In genomic region chr5:124729662-124730206, GRCm38 (mm10) we compare ENCODE assay signal across 8 mouse cellular contexts. TPM values are rescaled to one million over a fixed set of nuclear protein-coding genes. Genes with fewer than 3 reads are reported as not detected.
DNase-seq lines count a peak whose midpoint lies in the region; ATAC-seq and TF ChIP-seq lines count a peak whose summit lies in the region.

No protein-coding gene starts in this region.

- H3K9ac ChIP-seq in neural tube, embryonic 11.5 days (ENCODE audit: low read length), result no peak overlapping the region
- no peak overlapping the region for H3K9ac ChIP-seq in forebrain, embryonic 16.5 days (replicated peaks; ENCODE audit: low read depth, low read length)
- H3K9ac ChIP-seq in limb, embryonic 13.5 days, result no peak overlapping the region

- H3K4me3 ChIP-seq in neural tube, embryonic 11.5 days (ENCODE audit: low read depth, low read length), result no peak overlapping the region
- peak overlapping the region; percentile 20 for H3K4me3 ChIP-seq in forebrain, embryonic 16.5 days (replicated peaks; ENCODE audit: low read length)
- H3K4me3 ChIP-seq in limb, embryonic 13.5 days, result peak overlapping the region; percentile 30
- peak overlapping the region; percentile 9 for H3K4me3 ChIP-seq in small intestine, adult 2 months (ENCODE audit: low read depth, low read length)

- TF ChIP-seq CTCF in small intestine, adult 2 months (IDR thresholded peaks at IDR 0.05; ENCODE audit: extremely low read depth, insufficient read length, insufficient replicate concordance, low read depth, low read length), result no peak

- H3K9me3 ChIP-seq in neural tube, embryonic 11.5 days (ENCODE audit: control insufficient read depth, low read length), result no peaks in the 10 kb centered on the region
- H3K9me3 ChIP-seq in forebrain, embryonic 16.5 days (ENCODE audit: control insufficient read depth, low read length), result no peaks in the 10 kb centered on the region
- H3K9me3 ChIP-seq in limb, embryonic 13.5 days, result no peaks in the 10 kb centered on the region

- DNase-seq in neural tube, embryonic 11.5 days (ENCODE audit: low spot score), result no peak
- no peak for DNase-seq in neural tube, embryonic 10.5 days (ENCODE audit: extremely low spot score, low spot score)
- no peak for DNase-seq in cerebellum, adult 11 months
- DNase-seq in lung, postnatal 36 days, result no peak
- DNase-seq in right cerebral cortex, postnatal 36 days (ENCODE audit: low spot score in 2 of 2), result no peak

- no peak for TF ChIP-seq POLR2A in small intestine, adult 2 months (IDR thresholded peaks at IDR 0.05; ENCODE audit: low read depth, low read length)

- H3K27ac ChIP-seq in neural tube, embryonic 11.5 days (ENCODE audit: low read depth, low read length), result no peak overlapping the region
- no peak overlapping the region for H3K27ac ChIP-seq in forebrain, embryonic 16.5 days (ENCODE audit: low read length)
- no peak overlapping the region for H3K27ac ChIP-seq in limb, embryonic 13.5 days
- no peak overlapping the region for H3K27ac ChIP-seq in small intestine, adult 2 months (ENCODE audit: insufficient read depth, low read depth, low read length)

- WGBS in neural tube, embryonic 11.5 days, result 19% methylated on average over 21 of the region's 21 CpGs
- 14% methylated on average over 21 of the region's 21 CpGs for WGBS in forebrain, embryonic 16.5 days
- WGBS in limb, embryonic 13.5 days, result 15% methylated on average over 21 of the region's 21 CpGs
- whole genome bisulfite sequencing in small intestine, adult 2 months, result 6% methylated on average over 21 of the region's 21 CpGs

- peaks cover under 1% of the 10 kb centered on the region; the same call in 1 of the 2 replicates for H3K4me1 ChIP-seq in neural tube, embryonic 11.5 days (ENCODE audit: control insufficient read depth, insufficient read depth, low read length)
- peaks cover 8% of the 10 kb centered on the region; the same call in 1 of the 2 replicates for H3K4me1 ChIP-seq in forebrain, embryonic 16.5 days (replicated peaks; ENCODE audit: control insufficient read depth, insufficient read depth, low read length)
- H3K4me1 ChIP-seq in limb, embryonic 13.5 days, result peaks cover 5% of the 10 kb centered on the region; the same call in 1 of the 2 replicates
- no peaks in the 10 kb centered on the region for H3K4me1 ChIP-seq in small intestine, adult 2 months (ENCODE audit: control insufficient read depth, insufficient read depth, insufficient read length, low read length)

- no peaks in the 10 kb centered on the region for H3K27me3 ChIP-seq in neural tube, embryonic 11.5 days (ENCODE audit: control insufficient read depth, insufficient read depth, low read length)
- H3K27me3 ChIP-seq in forebrain, embryonic 16.5 days (replicated peaks; ENCODE audit: control insufficient read depth, insufficient read depth, low read length), result no peaks in the 10 kb centered on the region
- H3K27me3 ChIP-seq in limb, embryonic 13.5 days, result no peaks in the 10 kb centered on the region
- no peaks in the 10 kb centered on the region for H3K27me3 ChIP-seq in small intestine, adult 2 months (ENCODE audit: control insufficient read depth, insufficient read depth, low read length)

- ATAC-seq in neural tube, embryonic 11.5 days (ENCODE audit: insufficient read depth, low FRiP score, low TSS enrichment), result no peak
- no peak for ATAC-seq in forebrain, embryonic 16.5 days
- ATAC-seq in limb, embryonic 13.5 days (ENCODE audit: low FRiP score, low read depth), result peak; percentile 24; the same call in 1 of the 2 replicates

- no peaks in the 10 kb centered on the region for H3K36me3 ChIP-seq in neural tube, embryonic 11.5 days (ENCODE audit: control insufficient read depth, insufficient read depth, low read length)
- H3K36me3 ChIP-seq in forebrain, embryonic 16.5 days (ENCODE audit: control insufficient read depth, insufficient read depth), result no peaks in the 10 kb centered on the region
- no peaks in the 10 kb centered on the region for H3K36me3 ChIP-seq in limb, embryonic 13.5 days
- no peaks in the 10 kb centered on the region for H3K36me3 ChIP-seq in small intestine, adult 2 months (ENCODE audit: control insufficient read depth, insufficient read depth, low read length)

- peak overlapping the region; percentile 31 for H3K4me2 ChIP-seq in neural tube, embryonic 11.5 days (ENCODE audit: low read depth)
- peak overlapping the region; percentile 48 for H3K4me2 ChIP-seq in forebrain, embryonic 16.5 days (ENCODE audit: low read length)
- H3K4me2 ChIP-seq in limb, embryonic 13.5 days (replicated peaks), result peak overlapping the region; percentile 59

RNA-seq across cellular contexts. Expression of gene Dnah10, which starts 4.8 kb away (rescaled TPM):
- 0.03 and 0.05 TPM in 2 replicates for polyA plus RNA-seq in neural tube, embryonic 11.5 days (2014; fragmentation: Nextera tagmentation; extraction: Ambion mirVana)
- polyA plus RNA-seq in forebrain, embryonic 16.5 days (2015; fragmentation: Nextera tagmentation; extraction: Ambion mirVana), result 0.17 and 0.22 TPM in 2 replicates
- polyA plus RNA-seq in limb, embryonic 13.5 days (2015; fragmentation: Nextera tagmentation; extraction: Ambion mirVana), result 0.11 and 0.40 TPM in 2 replicates
- 0.10 TPM in 2 replicates for polyA plus RNA-seq in small intestine, adult 2 months (2012; rRNA removed)
